Mouse (Mus musculus): ENCODE data around the gene Arfgap3. TPM values are rescaled to one million over a fixed set of nuclear protein-coding genes. Genes with fewer than 3 reads are reported as not detected.

Gene Arfgap3
- total and polyA plus RNA-seq, 3 experiments = 8.2 to 12.4 TPM; not detected in 1

DNA sequence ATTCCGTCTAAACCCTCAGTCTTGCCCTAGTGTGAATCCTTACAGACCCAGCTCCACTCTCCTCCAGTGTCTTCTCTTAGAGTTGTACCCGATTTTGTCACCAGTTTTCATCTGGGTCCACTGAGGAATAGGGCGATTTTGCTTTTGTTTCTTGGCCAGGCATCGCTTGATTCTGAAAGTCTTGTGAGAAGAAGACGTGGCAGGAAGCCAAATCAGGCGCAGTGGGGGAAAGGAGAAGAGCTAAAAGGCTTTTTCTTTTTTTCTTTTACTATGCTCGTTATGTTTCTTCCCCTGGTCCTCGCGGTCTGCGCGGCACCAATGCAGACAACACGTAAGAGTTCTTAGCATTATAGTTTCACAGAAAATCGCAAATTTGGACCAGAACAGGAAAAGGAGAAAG is 92.1 kb downstream of the Arfgap3 start:
- peak; percentile 27 for DNase-seq (ENCODE audit: low read depth, low spot score)
- no peaks in the 10 kb centered on the region for H3K9me3 ChIP-seq (replicated peaks; ENCODE audit: insufficient read depth, low read length)
- H3K4me3 ChIP-seq (ENCODE audit: control insufficient read depth in 1 of 2, insufficient read depth in 1 of 2, low read depth in 2 of 2, low read length in 2 of 2) = no peak overlapping the region
- H3K36me3 ChIP-seq (ENCODE audit: control insufficient read depth in 1 of 2, insufficient read depth in 2 of 2, low read length in 2 of 2) = no peaks in the 10 kb centered on the region
- no peak overlapping the region for H3K27ac ChIP-seq (ENCODE audit: control insufficient read depth, low read depth, low read length)
- H3K27me3 ChIP-seq (ENCODE audit: control insufficient read depth in 1 of 2, insufficient read depth in 2 of 2, low read length in 2 of 2) = peaks cover 0 to 4% of the 10 kb centered on the region in 2 experiments; a peak in 3 of 4 replicates
- no peak overlapping the region for H3K9ac ChIP-seq (ENCODE audit: control insufficient read depth, low read depth, low read length, poor library complexity, severe bottlenecking)
- peaks cover 0 to 4% of the 10 kb centered on the region in 2 experiments; a peak in 1 of 4 replicates for H3K4me1 ChIP-seq (ENCODE audit: control insufficient read depth in 1 of 2, insufficient read depth in 2 of 2, low read length in 2 of 2)
- TF ChIP-seq POLR2AphosphoS5 (IDR thresholded peaks at IDR 0.05; ENCODE audit: borderline replicate concordance, low read depth, low read length) = no peak
- H3K79me2 ChIP-seq (ENCODE audit: control insufficient read depth, insufficient read depth, low read length, poor library complexity) = no peaks in the 10 kb centered on the region

DNA sequence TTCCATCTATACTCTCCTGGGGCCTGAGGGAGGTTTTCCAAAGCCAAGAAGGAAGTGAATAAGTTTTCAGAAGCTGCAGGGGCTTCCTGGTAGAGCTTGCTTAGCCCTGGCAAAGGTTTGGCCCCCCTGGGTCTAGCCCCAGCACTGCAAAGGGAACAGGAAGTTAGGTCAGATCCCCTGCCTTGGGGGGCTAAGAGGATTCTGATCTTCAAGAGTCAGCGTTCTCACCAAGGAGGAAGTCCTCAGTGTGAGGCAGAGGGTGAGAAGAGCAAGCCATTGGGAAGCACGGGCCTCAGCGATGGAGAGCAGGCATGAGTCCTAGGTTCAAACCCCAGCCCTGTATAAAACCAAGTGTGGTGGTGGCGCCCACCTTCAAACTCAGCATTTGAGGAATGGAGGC is 93.6 kb downstream of the Arfgap3 start:
- DNase-seq (ENCODE audit: low read depth, low spot score) = no peak
- Histone ChIP-seq H3K36me3 (ENCODE audit: control insufficient read depth in 1 of 2, insufficient read depth in 2 of 2, low read length in 2 of 2) (no peaks in the 10 kb centered on the region), H3K27me3 (ENCODE audit: control insufficient read depth in 1 of 2, insufficient read depth in 2 of 2, low read length in 2 of 2) (peaks cover 0 to 4% of the 10 kb centered on the region in 2 experiments; a peak in 2 of 4 replicates), H3K9me3 (replicated peaks; ENCODE audit: insufficient read depth, low read length) (no peaks in the 10 kb centered on the region), H3K27ac (ENCODE audit: control insufficient read depth, low read depth, low read length) (no peak overlapping the region), H3K79me2 (ENCODE audit: control insufficient read depth, insufficient read depth, low read length, poor library complexity) (no peaks in the 10 kb centered on the region), H3K4me3 (ENCODE audit: control insufficient read depth in 1 of 2, insufficient read depth in 1 of 2, low read depth in 2 of 2, low read length in 2 of 2) (no peak overlapping the region), H3K9ac (ENCODE audit: control insufficient read depth, low read depth, low read length, poor library complexity, severe bottlenecking) (no peak overlapping the region), H3K4me1 (ENCODE audit: control insufficient read depth in 1 of 2, insufficient read depth in 2 of 2, low read length in 2 of 2) (peaks cover 0 to 4% of the 10 kb centered on the region in 2 experiments; a peak in 1 of 4 replicates)
- TF ChIP-seq CHD2 (IDR thresholded peaks at IDR 0.05; ENCODE audit: low read length) = no peak
- TF ChIP-seq TCF12 (IDR thresholded peaks at IDR 0.05; ENCODE audit: low read depth, low read length) = no peak

DNA sequence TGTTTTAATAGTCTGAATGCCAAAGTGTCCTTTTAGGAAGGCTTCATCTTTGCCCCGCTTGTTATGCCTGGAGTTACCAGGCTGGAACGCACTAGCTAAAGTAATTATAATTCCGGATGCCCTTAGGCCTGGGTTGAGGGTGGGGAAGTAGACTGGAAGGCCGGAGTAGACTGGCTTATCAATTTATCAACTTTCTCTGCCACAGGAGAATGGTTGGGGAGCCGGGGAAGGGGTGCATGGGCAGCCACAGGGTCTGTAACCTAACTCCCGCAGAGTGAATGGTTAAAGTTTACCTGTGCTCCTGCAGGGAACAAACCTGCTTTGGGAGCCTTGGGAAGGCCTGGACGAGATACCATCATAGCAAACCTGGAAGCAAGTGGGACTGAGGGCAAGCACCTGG is 94.1 kb downstream of the Arfgap3 start:
- H3K4me1 ChIP-seq (ENCODE audit: control insufficient read depth in 1 of 2, insufficient read depth in 2 of 2, low read length in 2 of 2) = peaks cover 0 to 4% of the 10 kb centered on the region in 2 experiments; a peak in 1 of 4 replicates
- no peaks in the 10 kb centered on the region for H3K79me2 ChIP-seq (ENCODE audit: control insufficient read depth, insufficient read depth, low read length, poor library complexity)
- TF ChIP-seq NELFE (IDR thresholded peaks at IDR 0.05; ENCODE audit: low read depth, low read length) = no peak
- no peak for TF ChIP-seq JUND (IDR thresholded peaks at IDR 0.05; ENCODE audit: low read depth, low read length)
- TF ChIP-seq ELF1 (IDR thresholded peaks at IDR 0.05; ENCODE audit: low read depth, low read length) = no peak
- TF ChIP-seq CHD1 (IDR thresholded peaks at IDR 0.05; ENCODE audit: low read depth, low read length) = no peak
- no peak for TF ChIP-seq BHLHE40 (IDR thresholded peaks at IDR 0.05; ENCODE audit: borderline replicate concordance, low read depth, low read length)
- TF ChIP-seq KAT2A (conservative IDR thresholded peaks at IDR 0.05; ENCODE audit: low read depth, low read length) = no peak
- no peak for TF ChIP-seq RCOR1 (IDR thresholded peaks at IDR 0.05; ENCODE audit: low read depth, low read length)
- no peak for TF ChIP-seq MYC (IDR thresholded peaks at IDR 0.05; ENCODE audit: low read depth, low read length)
- no peak for TF ChIP-seq EP300 (IDR thresholded peaks at IDR 0.05; ENCODE audit: low read depth in 1 of 2, low read length in 2 of 2)
- TF ChIP-seq RAD21 (IDR thresholded peaks at IDR 0.05; ENCODE audit: low read depth, low read length) = no peak
- TF ChIP-seq ZC3H11A (IDR thresholded peaks at IDR 0.05; ENCODE audit: low read depth, low read length) = no peak
- TF ChIP-seq ETS1 (IDR thresholded peaks at IDR 0.05; ENCODE audit: low read depth, low read length) = no peak
- TF ChIP-seq MEF2A (IDR thresholded peaks at IDR 0.05; ENCODE audit: extremely low read depth, insufficient replicate concordance, low read depth, low read length, poor library complexity, severe bottlenecking) = no peak
- TF ChIP-seq GABPA (IDR thresholded peaks at IDR 0.05; ENCODE audit: low read depth, low read length) = no peak
- TF ChIP-seq MXI1 (IDR thresholded peaks at IDR 0.05; ENCODE audit: low read depth, low read length) = no peak
- TF ChIP-seq MAFK (IDR thresholded peaks at IDR 0.05; ENCODE audit: borderline replicate concordance, low read depth, low read length) = no peak
- TF ChIP-seq UBTF (IDR thresholded peaks at IDR 0.05; ENCODE audit: borderline replicate concordance, insufficient read depth, low read depth, low read length) = no peak
- no peak for TF ChIP-seq ZKSCAN1 (IDR thresholded peaks at IDR 0.05; ENCODE audit: low read depth, low read length)
- H3K9me3 ChIP-seq (replicated peaks; ENCODE audit: insufficient read depth, low read length) = no peaks in the 10 kb centered on the region
- H3K9ac ChIP-seq (ENCODE audit: control insufficient read depth, low read depth, low read length, poor library complexity, severe bottlenecking) = no peak overlapping the region
- H3K27me3 ChIP-seq (ENCODE audit: control insufficient read depth in 1 of 2, insufficient read depth in 2 of 2, low read length in 2 of 2) = peaks cover 0 to 4% of the 10 kb centered on the region in 2 experiments; a peak in 2 of 4 replicates
- H3K4me3 ChIP-seq (ENCODE audit: control insufficient read depth in 1 of 2, insufficient read depth in 1 of 2, low read depth in 2 of 2, low read length in 2 of 2) = no peak overlapping the region
- no peaks in the 10 kb centered on the region for H3K36me3 ChIP-seq (ENCODE audit: control insufficient read depth in 1 of 2, insufficient read depth in 2 of 2, low read length in 2 of 2)
- H3K27ac ChIP-seq (ENCODE audit: control insufficient read depth, low read depth, low read length) = no peak overlapping the region
- DNase-seq (ENCODE audit: low read depth, low spot score) = no peak

All from MEL (cell line).